Mouse (Mus musculus) MEL-GATA-1-ER (cell line): Measurements from ENCODE around the gene Glmp.
"Not testable (repeated sequence)": the region's sequence is repeated elsewhere in the genome, so short reads cannot be mapped to it uniquely, and the experiment has no call there.

Source experiments
- DNase-seq: peaks from one replicate; pipeline ENCODE4 v3.0.0-alpha.2; 2012; ENCODE audit warnings: low read depth; ENCODE audit errors: extremely low read depth

Gene Glmp

GRCm38 (mm10) chr3:88324951-88325405 is at the start of gene Glmp:
Gene Glmp, plus strand, starts transcription at chr3:88325023.
- DNase-seq, result peak; percentile 52

DNA sequence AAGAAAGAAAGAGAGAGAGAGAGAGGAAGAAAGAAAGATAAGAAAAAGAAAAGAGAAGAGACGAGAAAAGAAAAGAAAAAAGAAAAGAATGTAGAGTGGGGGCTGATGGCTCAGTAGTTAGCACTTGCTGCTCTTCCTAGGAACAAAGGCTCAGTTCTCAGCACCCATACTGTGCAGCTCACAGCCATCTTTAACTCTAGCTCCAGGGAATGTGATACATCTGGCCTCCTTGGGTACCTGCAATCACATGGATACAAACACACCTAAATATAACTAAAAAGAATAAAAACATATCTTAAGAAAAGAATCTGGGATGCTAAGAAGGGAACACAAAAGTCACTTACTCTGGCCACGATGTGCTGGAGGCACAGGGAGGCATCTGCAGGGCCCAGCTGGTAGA is 48.7 kb upstream of the Glmp start:
- DNase-seq, result no peak

GRCm38 (mm10) chr3:88276529-88277143 is 48.2 kb upstream of the Glmp start:
- DNase-seq, result no peak

DNA sequence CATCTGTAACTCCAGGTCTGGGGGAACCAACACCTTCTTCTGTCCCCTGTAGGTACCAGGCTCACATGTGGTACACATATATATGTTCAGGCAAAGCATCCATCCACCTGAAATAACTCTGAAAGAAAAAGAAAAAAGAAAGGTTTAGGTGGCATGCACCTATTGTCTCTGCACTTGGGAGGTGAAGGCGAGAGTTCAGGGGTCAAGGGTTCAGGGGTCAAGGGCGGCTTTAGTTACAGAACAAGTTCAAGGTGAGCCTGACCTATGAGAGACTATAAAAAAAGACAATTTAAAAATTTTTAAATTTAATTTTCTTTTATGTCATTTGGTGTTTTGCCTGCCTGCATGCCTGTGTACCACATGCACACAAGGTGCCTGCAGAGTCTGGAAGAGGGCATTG is 44.8 kb upstream of the Glmp start:
- no peak for DNase-seq

- not testable (repeated sequence) for DNase-seq
These were observed 43.5 kb upstream of the Glmp start for GRCm38 (mm10) chr3:88281141-88281916.

- not testable (repeated sequence) for DNase-seq
These were observed 39.8 kb upstream of the Glmp start for GRCm38 (mm10) chr3:88284815-88285564.

GRCm38 (mm10) chr3:88285565-88285895 is 39.3 kb upstream of the Glmp start:
- DNase-seq, result not testable (repeated sequence)

DNA sequence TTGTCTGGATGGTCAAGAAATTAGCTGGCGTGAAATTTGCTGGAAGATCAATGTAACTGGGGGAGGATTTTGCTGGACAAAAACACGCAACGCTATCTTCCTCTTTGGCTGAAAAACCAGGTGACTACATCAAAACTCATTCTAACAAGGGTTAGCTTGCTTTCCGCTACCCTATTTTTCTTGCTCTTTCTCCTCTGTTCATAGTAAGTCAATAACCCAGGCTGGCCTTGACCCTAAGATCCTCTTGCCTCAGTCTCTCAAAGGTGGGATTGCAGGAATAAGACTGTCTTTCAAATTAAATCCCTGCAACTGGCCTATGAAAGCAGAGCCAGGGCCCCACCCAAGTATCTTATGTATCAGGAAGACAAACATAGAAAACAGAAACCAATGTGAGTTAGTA is 37.7 kb upstream of the Glmp start, which contains the start of gene Gm38392:
Gene Gm38392, minus strand, starts transcription at position 101 of the 400 bp plus-strand sequence.
- no peak for DNase-seq

DNA sequence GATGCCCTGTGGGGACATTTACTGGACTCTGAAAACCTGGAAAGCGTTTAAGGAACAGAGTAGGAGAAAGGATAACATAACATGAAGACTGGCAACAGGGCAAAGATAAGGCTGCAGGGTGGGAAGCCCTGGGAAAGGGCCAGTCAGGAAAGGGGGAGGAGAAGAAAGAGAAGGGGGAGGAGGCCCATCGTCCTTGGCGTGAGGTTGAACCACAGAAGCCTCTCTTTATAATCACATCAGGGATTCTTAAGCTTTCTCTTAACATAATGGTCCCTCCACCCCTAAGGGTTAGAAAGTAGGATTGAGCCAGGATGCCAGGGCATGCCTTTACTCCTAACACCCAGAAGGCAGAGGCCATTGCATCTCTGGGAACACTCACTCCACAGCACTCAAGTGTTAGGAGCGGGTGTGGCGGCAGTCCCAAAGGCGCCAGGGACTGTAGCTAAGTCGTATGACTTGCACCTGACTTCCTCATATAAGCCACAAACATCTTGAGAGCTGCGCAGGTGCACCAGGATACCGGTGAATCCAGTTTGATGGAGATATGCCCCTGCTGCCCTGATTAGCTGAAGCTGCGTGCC is 36.6 kb upstream of the Glmp start:
- DNase-seq, result not testable (repeated sequence)

- no peak for DNase-seq
These were observed 32.9 kb upstream of the Glmp start for GRCm38 (mm10) chr3:88291970-88292369.

DNA sequence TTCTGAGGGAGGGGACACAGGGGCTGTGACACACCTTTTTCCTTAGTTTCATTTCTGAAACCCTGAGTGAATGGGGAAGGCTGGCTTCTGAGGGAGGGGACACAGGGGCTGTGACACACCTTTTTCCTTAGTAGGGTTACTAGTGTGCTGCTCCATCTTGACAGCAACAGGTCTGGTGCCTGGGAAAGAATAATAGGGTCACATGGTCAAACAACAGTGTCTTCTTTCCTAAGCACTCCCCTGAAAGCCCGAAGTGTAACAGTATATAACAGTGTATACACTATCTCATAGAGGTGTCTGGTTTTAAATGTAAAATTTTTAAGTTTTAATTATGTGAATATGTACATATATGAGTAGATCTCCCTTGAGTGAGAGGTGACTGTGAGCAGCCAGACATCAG is 29.6 kb upstream of the Glmp start:
- not testable (repeated sequence) for DNase-seq

- no peak for DNase-seq
These were observed 28.7 kb upstream of the Glmp start for GRCm38 (mm10) chr3:88296110-88296560.

DNA sequence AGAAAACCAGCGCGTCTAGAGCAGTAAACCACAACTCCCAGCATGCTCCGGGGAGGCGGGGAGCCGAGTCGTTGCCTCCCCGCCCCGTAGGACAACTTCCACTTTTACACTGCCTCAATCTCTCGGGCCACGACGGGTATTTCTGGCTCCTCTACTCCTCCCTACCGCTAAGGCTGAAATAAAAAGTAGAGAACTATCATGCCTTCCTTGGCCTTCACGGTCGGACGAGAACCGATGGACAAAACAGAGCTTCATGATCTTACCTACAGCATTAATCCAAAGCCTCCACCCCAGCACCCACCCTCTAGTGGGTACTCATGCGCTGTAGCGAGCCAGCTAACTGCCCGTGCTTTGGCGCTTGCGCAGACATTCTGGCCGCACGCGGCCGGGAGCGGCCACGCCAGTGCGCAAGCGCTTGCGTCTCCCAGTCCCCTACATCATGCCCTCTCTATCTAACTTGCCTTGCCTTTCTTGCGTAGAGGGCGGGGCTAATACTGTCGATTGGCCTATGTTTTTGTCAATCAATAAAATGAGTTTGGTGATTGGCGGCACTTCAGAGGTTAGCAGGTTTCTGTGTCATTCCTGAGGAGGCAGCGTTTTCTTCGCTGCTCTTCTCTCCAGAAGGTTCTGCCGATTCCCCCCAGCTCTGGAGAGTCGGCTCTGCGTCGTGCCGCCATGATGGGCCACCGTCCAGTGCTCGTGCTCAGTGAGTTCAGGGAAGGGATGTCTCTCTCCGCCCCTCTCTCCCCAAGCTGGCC is 28.1 kb upstream of the Glmp start, which contains the start of the genes Tsacc and Cct3:
Gene Tsacc, minus strand, starts transcription at position 439 of the 758 bp plus-strand sequence.
Gene Cct3, plus strand, starts transcription at position 556 of the 758 bp plus-strand sequence.
- DNase-seq, result peak; percentile 100

- peak; percentile 65 for DNase-seq
These were observed 27.4 kb upstream of the Glmp start for GRCm38 (mm10) chr3:88297321-88297851.

DNA sequence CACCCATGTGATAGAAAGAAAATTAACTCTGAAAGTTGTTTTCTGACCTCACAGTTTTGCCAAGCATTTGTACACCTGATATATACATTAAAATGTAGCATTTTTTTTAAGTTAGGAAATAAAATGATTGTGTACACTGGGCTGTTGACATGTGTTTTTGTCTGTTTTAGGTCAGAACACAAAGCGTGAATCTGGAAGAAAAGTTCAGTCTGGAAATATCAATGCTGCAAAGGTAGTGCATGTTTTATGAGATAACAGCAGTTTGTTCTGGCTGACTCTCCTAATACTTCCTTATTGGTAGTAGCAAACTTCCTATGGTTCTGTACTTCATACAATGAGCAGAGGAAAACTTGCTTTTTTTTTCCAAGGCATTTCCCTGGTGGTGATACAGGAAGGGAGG is 25.7 kb upstream of the Glmp start:
- no peak for DNase-seq

GRCm38 (mm10) chr3:88328956-88329355 is 4.1 kb downstream of the Glmp start:
- no peak for DNase-seq

- DNase-seq, result peak; percentile 54
These were observed 6.5 kb downstream of the Glmp start for GRCm38 (mm10) chr3:88331282-88331681.

DNA sequence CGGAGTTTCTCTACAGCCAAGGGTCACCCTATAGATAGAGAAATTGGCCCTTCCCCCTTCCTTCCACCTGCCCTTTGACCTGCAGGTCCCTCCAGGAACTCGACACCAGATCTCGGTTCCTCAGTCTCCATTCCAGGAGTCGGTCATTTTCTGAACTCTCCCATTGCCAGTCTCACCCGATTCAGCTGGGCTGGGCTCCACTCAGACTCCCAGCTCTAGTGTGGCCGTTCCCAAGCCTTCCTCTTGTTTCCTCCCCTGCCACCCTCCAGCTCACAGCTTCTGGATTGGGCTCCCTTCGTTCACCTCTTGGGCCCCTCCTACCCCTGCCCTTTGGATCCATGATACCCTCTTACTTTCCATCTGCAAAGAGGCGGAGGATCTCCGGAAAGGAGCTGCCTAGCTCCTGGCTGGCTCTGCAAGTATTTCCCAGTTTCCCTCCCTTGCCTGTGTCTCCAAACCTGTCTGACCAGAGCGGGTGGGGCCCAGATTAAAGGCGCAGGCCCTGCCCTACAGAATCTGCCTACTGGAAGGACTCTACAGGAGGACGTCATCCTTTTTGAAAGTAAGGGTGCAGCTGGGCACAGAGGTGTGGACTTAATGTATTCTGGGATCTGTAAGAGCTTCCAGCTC is 9.3 kb downstream of the Glmp start:
- no peak for DNase-seq

- DNase-seq, result no peak
These were observed 10.1 kb downstream of the Glmp start for GRCm38 (mm10) chr3:88334902-88335435.
